Mouse (Mus musculus) liver (tissue): ENCODE data around the gene Erbb3.

Experiments
- DNase-seq: peaks from one replicate; pipeline ENCODE4 v3.0.0-alpha.2; 2020; ENCODE audit warnings: mixed read lengths

Erbb3 gene

GRCm38 (mm10) chr10:128606483-128606882 is 17.0 kb upstream of the Erbb3 start:
- DNase-seq, result no peak

- no peak for DNase-seq
Observed at GRCm38 (mm10) chr10:128602470-128603128, 13.1 kb upstream of the Erbb3 start.

- no peak for DNase-seq
Observed at GRCm38 (mm10) chr10:128601499-128601898, 12.0 kb upstream of the Erbb3 start.

GRCm38 (mm10) chr10:128598476-128598875 is 9.0 kb upstream of the Erbb3 start:
- no peak for DNase-seq

- no peak for DNase-seq
Observed at GRCm38 (mm10) chr10:128592797-128593196, 3.3 kb upstream of the Erbb3 start.

GRCm38 (mm10) chr10:128591436-128591835 is 2.0 kb upstream of the Erbb3 start:
- no peak for DNase-seq

GRCm38 (mm10) chr10:128590193-128590690 is 790 bp upstream of the Erbb3 start:
- DNase-seq, result peak; percentile 70

- DNase-seq, result no peak
Observed at GRCm38 (mm10) chr10:128588775-128589463, 533 bp downstream of the Erbb3 start.

GRCm38 (mm10) chr10:128588136-128588535 is 1.3 kb downstream of the Erbb3 start:
- DNase-seq, result no peak

- DNase-seq, result peak; percentile 12
Observed at GRCm38 (mm10) chr10:128587697-128588096, 1.8 kb downstream of the Erbb3 start.

- no peak for DNase-seq
Observed at GRCm38 (mm10) chr10:128587120-128587519, 2.3 kb downstream of the Erbb3 start.

- DNase-seq, result no peak
Observed at GRCm38 (mm10) chr10:128586546-128586945, 2.9 kb downstream of the Erbb3 start.

- no peak for DNase-seq
Observed at GRCm38 (mm10) chr10:128584386-128584785, 5.1 kb downstream of the Erbb3 start.

GRCm38 (mm10) chr10:128583644-128584043 is 5.8 kb downstream of the Erbb3 start:
- no peak for DNase-seq

GRCm38 (mm10) chr10:128579731-128580130 is 9.7 kb downstream of the Erbb3 start:
- no peak for DNase-seq

GRCm38 (mm10) chr10:128579298-128579697 is 10.2 kb downstream of the Erbb3 start:
- no peak for DNase-seq

- no peak for DNase-seq
Observed at GRCm38 (mm10) chr10:128578330-128578729, 11.1 kb downstream of the Erbb3 start.

GRCm38 (mm10) chr10:128575063-128575462 is 14.4 kb downstream of the Erbb3 start:
- peak; percentile 34 for DNase-seq

GRCm38 (mm10) chr10:128565788-128566531 is 23.5 kb downstream of the Erbb3 start, which contains the start of gene Pa2g4:
Gene Pa2g4, minus strand, starts transcription at chr10:128565987.
- DNase-seq, result peak; percentile 98

GRCm38 (mm10) chr10:128565206-128565787 is 24.2 kb downstream of the Erbb3 start:
- DNase-seq, result peak; percentile 57

GRCm38 (mm10) chr10:128563544-128563943 is 25.9 kb downstream of the Erbb3 start:
- no peak for DNase-seq

GRCm38 (mm10) chr10:128556963-128557362 is 32.5 kb downstream of the Erbb3 start:
- DNase-seq, result no peak

- no peak for DNase-seq
Observed at GRCm38 (mm10) chr10:128556286-128556685, 33.2 kb downstream of the Erbb3 start.
